Mouse (Mus musculus) embryonic facial prominence, embryonic 11.5 days (tissue): ENCODE data around the gene Psmd9. TPM values are rescaled to one million over a fixed set of nuclear protein-coding genes. Genes with fewer than 3 reads are reported as not detected.

Experiments used
- ATAC-seq: fragments of 200-750 bp; cut with Nextera tagmentation; replicated peaks from 2 replicates; pipeline ENCODE4 v1.8.0; 2017; ENCODE audit warnings: low read depth; ENCODE audit not compliant: insufficient number of reproducible peaks, low FRiP score, low TSS enrichment
- DNase-seq: peaks from one replicate; pipeline ENCODE4 v3.0.0-alpha.2; 2015; ENCODE audit warnings: low spot score
- H3K27ac ChIP-seq: fragments of 300-500 bp; sonication (generic); replicated peaks from 2 replicates; pipeline ENCODE4 v1.5.1; 2014; ENCODE audit warnings: mild to moderate bottlenecking, low read depth, low read length, control low read depth
- H3K27me3 ChIP-seq: fragments of 300-500 bp; sonication (generic); 2 replicates; pipeline ENCODE4 v1.6.1; 2014; ENCODE audit warnings: mild to moderate bottlenecking, low read length, moderate library complexity, mixed read lengths; ENCODE audit not compliant: control insufficient read depth, insufficient read depth
- H3K36me3 ChIP-seq: fragments of 300-500 bp; sonication (generic); replicated peaks from 2 replicates; pipeline ENCODE4 v1.6.1; 2014; ENCODE audit warnings: low read depth, mild to moderate bottlenecking, low read length, moderate library complexity, mixed read lengths; ENCODE audit not compliant: control insufficient read depth, insufficient read depth
- H3K4me1 ChIP-seq: fragments of 300-500 bp; sonication (generic); 2 replicates; pipeline ENCODE4 v1.6.1; 2014; ENCODE audit warnings: low read length, mixed read lengths; ENCODE audit not compliant: control insufficient read depth, insufficient read depth
- H3K4me2 ChIP-seq: fragments of 300-500 bp; sonication (generic); 2 replicates; pipeline ENCODE4 v1.6.1; 2014; ENCODE audit warnings: low read depth, mild to moderate bottlenecking, control low read depth, low read length, moderate library complexity
- H3K4me3 ChIP-seq: fragments of 300-500 bp; sonication (generic); 2 replicates; pipeline ENCODE4 v1.5.1; 2014; ENCODE audit warnings: low read depth, low read length, control low read depth
- H3K9ac ChIP-seq: fragments of 300-500 bp; sonication (generic); replicated peaks from 2 replicates; pipeline ENCODE4 v1.6.1; 2014; ENCODE audit warnings: mild to moderate bottlenecking, control low read depth, low read length
- H3K9me3 ChIP-seq: fragments of 300-500 bp; sonication (generic); replicated peaks from 2 replicates; pipeline ENCODE4 v1.6.1; 2016; ENCODE audit warnings: mild to moderate bottlenecking, low read length, inconsistent platforms, mixed read lengths; ENCODE audit not compliant: control insufficient read depth
- WGBS: fragments of 180-500 bp; shearing (Covaris S2); extraction: QIAGEN DNeasy Blood & Tissue Kit; methylation state at CpG from one replicate; pipeline ENCODE4 v1.1.7; 2014; 5-methylcytosine and 5-hydroxymethylcytosine counted together
- polyA plus RNA-seq: library from polyadenylated mRNA; unstranded; fragments of >200 nt; fragmentation: Nextera tagmentation; extraction: Ambion mirVana; gene quantifications from 2 replicates; pipeline ENCODE4 v1.2.1, GENCODE M21; 2014

The Psmd9 gene
- polyA plus RNA-seq, result 74.0 and 75.3 TPM in 2 replicates

DNA sequence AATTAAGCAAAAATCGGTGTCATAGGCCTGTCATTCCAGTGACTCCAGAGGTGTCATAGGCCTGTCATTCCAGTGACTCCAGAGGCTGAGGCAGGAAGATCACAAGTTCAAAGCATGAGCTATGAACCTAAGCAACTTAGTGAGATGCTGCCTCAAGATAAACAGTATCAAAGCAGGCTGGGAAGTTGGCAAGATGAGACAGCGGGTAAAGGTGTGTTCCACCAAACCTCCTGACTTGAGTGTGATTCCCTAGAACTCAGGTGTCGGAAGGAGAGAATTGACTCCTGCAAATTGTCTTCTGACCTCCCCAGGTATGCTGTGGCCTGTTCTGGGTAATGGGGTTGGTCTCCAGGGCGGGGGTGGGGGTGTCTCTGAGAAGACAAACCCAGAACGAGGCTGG is at the start of gene Psmd9:
Gene Psmd9 (plus strand): TSS at position 130 of the 400 bp plus-strand sequence.
- 83% methylated on average over 5 of the region's 5 CpGs for WGBS
- ATAC-seq, result no peak

DNA sequence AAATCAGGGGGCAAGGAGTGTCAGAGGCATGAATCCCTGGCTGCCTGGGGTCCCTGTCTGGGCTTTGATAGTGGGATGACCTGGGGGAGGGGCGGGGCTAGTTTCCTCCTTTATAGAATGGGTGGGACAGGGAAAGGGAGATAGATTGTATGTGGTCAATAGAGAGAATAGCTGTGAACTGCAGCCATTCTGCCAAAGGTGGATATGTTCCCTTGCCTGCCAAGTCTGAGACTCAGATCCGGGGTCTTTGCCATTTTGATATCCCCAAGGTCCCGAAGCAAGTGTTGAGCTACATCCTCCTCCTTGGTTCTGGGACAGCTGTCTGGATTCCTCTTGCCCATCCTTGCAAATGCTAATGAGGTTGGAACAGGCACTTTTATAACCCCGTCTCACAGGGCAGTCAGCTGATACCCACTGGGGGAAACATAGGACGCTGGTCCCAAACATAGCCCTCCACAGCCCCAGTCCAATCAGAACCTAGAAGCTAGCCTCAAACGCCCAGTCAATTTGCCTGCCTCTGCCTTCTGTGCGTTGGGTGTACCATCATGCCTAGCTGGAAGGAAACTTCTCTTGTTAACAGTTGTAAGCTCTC is 48.5 kb upstream of the Psmd9 start:
- Histone ChIP-seq H3K9ac (no peak overlapping the region), H3K9me3 (no peaks in the 10 kb centered on the region), H3K4me1 (no peaks in the 10 kb centered on the region), H3K4me2 (no peak overlapping the region), H3K27ac (no peak overlapping the region), H3K36me3 (no peaks in the 10 kb centered on the region), H3K27me3 (no peaks in the 10 kb centered on the region), H3K4me3 (no peak overlapping the region)
- ATAC-seq (no peak), DNase-seq (no peak)
- WGBS, result 61% methylated on average over 7 of the region's 7 CpGs

More for the DNA sequence above, at the start of gene Psmd9:
- Histone ChIP-seq H3K27me3 (no peaks in the 10 kb centered on the region), H3K4me1 (peaks cover 3% of the 10 kb centered on the region; the same call in 1 of the 2 replicates), H3K36me3 (peaks cover 7% of the 10 kb centered on the region), H3K4me3 (no peak within 1 kb of the TSS), H3K4me2 (no peak within 1 kb of the TSS), H3K9me3 (no peaks in the 10 kb centered on the region), H3K27ac (no peak within 1 kb of the TSS), H3K9ac (no peak within 1 kb of the TSS)
- no peak for DNase-seq

DNA sequence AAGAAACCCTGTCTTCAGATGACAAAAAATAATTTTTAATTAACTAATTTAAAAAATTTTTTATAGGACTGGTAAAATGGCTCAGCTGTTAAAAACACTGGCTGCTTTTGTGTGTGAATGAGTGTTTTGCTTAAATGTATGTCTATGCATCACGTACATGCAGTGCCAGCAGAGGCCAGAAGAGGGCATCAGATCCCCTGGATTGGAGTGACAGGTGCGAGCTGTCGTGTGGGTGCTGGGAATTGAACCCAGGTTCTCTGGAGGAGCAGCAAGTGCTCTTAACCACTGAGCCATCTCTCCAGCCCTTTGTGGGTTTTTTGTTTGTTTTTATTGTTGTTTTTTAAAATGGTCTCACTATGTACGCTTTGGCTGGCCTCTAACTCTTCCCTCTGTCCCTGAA is 47.0 kb upstream of the Psmd9 start:
- Histone ChIP-seq H3K27ac (no peak overlapping the region), H3K4me1 (no peaks in the 10 kb centered on the region), H3K27me3 (no peaks in the 10 kb centered on the region), H3K4me3 (no peak overlapping the region), H3K4me2 (no peak overlapping the region), H3K36me3 (no peaks in the 10 kb centered on the region), H3K9me3 (no peaks in the 10 kb centered on the region), H3K9ac (no peak overlapping the region)
- no peak for DNase-seq
- no peak for ATAC-seq
- WGBS, result 84% methylated on average over 4 of the region's 4 CpGs

DNA sequence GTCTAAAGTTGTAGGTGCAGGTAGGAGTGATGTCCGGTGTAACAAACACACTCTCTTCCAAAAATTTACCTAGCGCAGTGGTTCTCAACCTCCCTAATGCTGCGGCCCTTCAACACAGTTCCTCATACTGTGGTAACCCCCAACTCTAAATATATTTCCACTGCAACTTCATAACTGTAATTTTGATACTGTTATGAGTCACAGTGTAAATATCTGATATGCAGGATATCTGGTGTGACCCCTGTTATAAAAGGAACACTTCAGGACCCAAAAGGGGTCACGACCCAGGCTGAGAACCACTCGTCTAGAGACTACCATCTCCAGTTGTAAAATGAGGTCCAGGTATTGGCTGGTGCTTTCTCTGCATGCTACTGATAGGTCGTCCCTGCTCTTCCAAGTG is 44.1 kb upstream of the Psmd9 start:
- H3K4me3 ChIP-seq, result no peak overlapping the region
- 89% methylated on average over 6 of the region's 6 CpGs for WGBS
- no peaks in the 10 kb centered on the region for H3K36me3 ChIP-seq
- H3K9me3 ChIP-seq, result no peaks in the 10 kb centered on the region
- no peak overlapping the region for H3K4me2 ChIP-seq
- no peak overlapping the region for H3K27ac ChIP-seq
- ATAC-seq (no peak), DNase-seq (no peak)
- no peak overlapping the region for H3K9ac ChIP-seq
- H3K4me1 ChIP-seq, result no peaks in the 10 kb centered on the region
- no peaks in the 10 kb centered on the region for H3K27me3 ChIP-seq

DNA sequence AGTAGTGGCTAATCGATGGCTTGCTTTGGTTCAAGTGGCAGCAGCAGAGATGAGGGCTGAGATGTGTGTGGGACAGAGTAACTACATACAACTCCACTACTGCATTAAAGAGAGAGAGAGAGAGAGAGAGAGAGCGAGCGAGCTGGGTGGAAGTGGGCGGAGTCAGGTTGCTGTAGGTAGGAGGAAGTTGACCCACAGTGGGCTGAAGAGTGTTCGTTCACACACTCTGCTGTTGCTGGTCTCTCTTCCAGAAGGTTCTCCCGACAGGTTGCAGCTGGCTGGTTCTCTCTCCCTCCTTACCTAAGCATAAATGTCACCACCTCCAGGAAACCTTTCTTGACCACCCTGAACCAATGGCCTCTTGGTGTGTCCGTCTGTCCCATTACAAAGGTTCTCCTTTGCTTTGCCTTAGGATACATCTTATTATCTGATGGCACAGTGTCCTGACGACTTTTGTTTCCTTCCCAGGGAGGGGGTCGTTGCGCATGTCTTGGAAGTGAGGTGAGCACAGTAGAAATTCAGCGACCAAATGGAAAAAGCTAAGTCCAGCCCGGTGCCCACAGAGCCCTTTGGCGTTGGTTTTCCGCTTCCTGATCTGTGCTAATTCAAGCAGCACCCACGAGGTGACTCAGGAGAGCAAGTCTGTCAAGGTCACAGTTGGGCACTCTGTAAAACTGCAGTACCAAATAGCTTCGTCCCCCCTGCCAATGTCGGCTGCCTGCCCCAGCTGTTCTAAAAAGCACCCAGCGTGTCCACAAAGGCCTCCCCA is 43.4 kb upstream of the Psmd9 start:
- H3K27ac ChIP-seq, result no peak overlapping the region
- H3K4me1 ChIP-seq, result no peaks in the 10 kb centered on the region
- no peak overlapping the region for H3K4me3 ChIP-seq
- DNase-seq, result no peak
- H3K9ac ChIP-seq, result no peak overlapping the region
- WGBS, result 86% methylated on average over 18 of the region's 18 CpGs
- H3K4me2 ChIP-seq, result no peak overlapping the region
- H3K9me3 ChIP-seq, result no peaks in the 10 kb centered on the region
- H3K36me3 ChIP-seq, result no peaks in the 10 kb centered on the region
- H3K27me3 ChIP-seq, result no peaks in the 10 kb centered on the region
- no peak for ATAC-seq

DNA sequence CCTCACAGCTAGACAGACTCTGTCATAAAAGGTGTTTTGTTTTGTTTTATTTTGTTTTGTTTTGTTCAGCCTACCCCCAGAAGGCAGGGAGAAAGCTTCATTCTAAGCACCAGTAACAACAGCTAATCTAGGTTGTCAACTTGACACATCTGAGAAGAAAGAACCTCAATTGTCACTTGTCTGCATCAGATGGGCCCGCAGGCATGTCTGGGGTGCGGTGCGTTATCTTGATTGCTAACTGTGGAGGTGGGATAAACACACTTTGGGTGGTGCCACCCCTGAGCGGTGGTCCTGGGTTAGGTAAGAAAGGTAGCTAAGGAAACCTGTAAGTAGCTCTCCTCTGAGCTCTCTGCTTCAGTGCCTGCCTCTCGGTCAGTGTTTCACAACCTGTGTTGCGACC is 42.2 kb upstream of the Psmd9 start:
- Histone ChIP-seq H3K4me3 (no peak overlapping the region), H3K27ac (no peak overlapping the region), H3K4me1 (peaks cover 2% of the 10 kb centered on the region; the same call in 1 of the 2 replicates), H3K27me3 (no peaks in the 10 kb centered on the region), H3K9ac (no peak overlapping the region), H3K4me2 (no peak overlapping the region), H3K36me3 (no peaks in the 10 kb centered on the region), H3K9me3 (no peaks in the 10 kb centered on the region)
- WGBS, result 73% methylated on average over 6 of the region's 6 CpGs
- DNase-seq (no peak), ATAC-seq (no peak)

DNA sequence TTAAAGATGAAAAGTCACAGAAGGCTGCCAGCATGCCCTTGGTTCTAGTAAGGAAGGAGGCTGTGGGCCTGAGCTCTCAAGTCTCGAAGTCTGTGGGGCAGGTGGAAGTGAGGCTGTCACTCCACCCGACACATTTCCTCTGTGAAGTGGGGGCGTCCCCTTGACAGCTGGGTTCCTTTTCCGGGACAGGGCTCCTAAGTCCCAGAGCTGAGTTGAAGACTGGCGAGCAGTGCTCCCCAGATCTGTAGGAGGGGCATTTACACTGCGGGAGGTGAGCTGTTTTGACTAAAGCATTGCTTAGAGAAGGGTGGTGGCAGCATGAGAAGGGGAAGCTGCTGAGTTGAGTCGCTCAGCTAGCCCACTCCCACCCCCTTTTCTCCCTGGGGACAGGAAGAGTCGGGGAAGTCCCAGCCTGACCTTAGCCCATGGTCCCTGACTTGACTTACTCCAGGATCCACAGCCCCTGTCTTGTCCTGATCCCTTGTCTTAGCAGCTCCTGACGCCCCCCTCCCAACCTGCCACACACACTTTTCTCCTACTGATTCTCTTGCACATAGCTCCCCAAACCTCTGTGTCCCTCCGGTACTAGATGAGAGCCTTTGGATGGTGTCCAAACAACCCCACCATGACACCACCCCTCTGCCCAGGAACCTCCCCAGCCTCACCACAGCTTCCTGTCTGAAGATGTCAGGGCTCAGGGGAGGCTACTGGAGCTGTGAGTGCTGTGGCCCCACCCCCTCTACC is 40.6 kb upstream of the Psmd9 start:
- Histone ChIP-seq H3K4me1 (peaks cover 5% of the 10 kb centered on the region; the same call in 1 of the 2 replicates), H3K4me2 (no peak overlapping the region), H3K9ac (no peak overlapping the region), H3K9me3 (no peaks in the 10 kb centered on the region), H3K27me3 (no peaks in the 10 kb centered on the region), H3K36me3 (no peaks in the 10 kb centered on the region), H3K4me3 (no peak overlapping the region), H3K27ac (no peak overlapping the region)
- DNase-seq, result no peak
- ATAC-seq, result no peak
- 56% methylated on average over 10 of the region's 10 CpGs for whole genome bisulfite sequencing
